Mouse (Mus musculus) frontal cortex, adult 2 months (tissue): ENCODE data around the gene Foxp1. TPM values are rescaled to one million over a fixed set of nuclear protein-coding genes. Genes with fewer than 3 reads are reported as not detected.

ENCODE experiments used
- DNase-seq, 2 experiments: peaks; one replicate each; pipeline ENCODE4 v3.0.0; 2022; ENCODE audit warnings: low spot score in 1 of 2; ENCODE audit errors: extremely low spot score in 1 of 2
- polyA plus RNA-seq: library from polyadenylated mRNA; depleted of rRNA; stranded (reverse); fragments of >200 nt; gene quantifications from 2 replicates; pipeline ENCODE4 v1.2.3, GENCODE M21; 2012

The Foxp1 gene
- polyA plus RNA-seq, 1 experiment = 49.5 TPM

GRCm38 (mm10) chr6:99073303-99074271, 448.9 kb downstream of the Foxp1 start:
- DNase-seq = no peak

- no peak for DNase-seq
These were observed 451.8 kb downstream of the Foxp1 start for GRCm38 (mm10) chr6:99070710-99071109.

- DNase-seq = no peak
These were observed 452.8 kb downstream of the Foxp1 start for GRCm38 (mm10) chr6:99069726-99070125.

- DNase-seq = no peak
These were observed 456.8 kb downstream of the Foxp1 start for GRCm38 (mm10) chr6:99065569-99066353.

- no peak for DNase-seq
These were observed 458.5 kb downstream of the Foxp1 start for GRCm38 (mm10) chr6:99063982-99064484.

- DNase-seq = no peak
These were observed 459.6 kb downstream of the Foxp1 start for GRCm38 (mm10) chr6:99062931-99063330.

- DNase-seq = no peak
These were observed 463.8 kb downstream of the Foxp1 start for GRCm38 (mm10) chr6:99058688-99059087.

GRCm38 (mm10) chr6:99057113-99057553, 465.4 kb downstream of the Foxp1 start:
- no peak for DNase-seq

- no peak for DNase-seq
These were observed 466.1 kb downstream of the Foxp1 start for GRCm38 (mm10) chr6:99056379-99056778.

GRCm38 (mm10) chr6:99053998-99054397, 468.5 kb downstream of the Foxp1 start:
- DNase-seq = no peak

GRCm38 (mm10) chr6:99053111-99053510, 469.4 kb downstream of the Foxp1 start:
- DNase-seq = no peak

GRCm38 (mm10) chr6:99051724-99052123, 470.8 kb downstream of the Foxp1 start:
- DNase-seq = no peak

GRCm38 (mm10) chr6:99050288-99051006, 472.1 kb downstream of the Foxp1 start:
- no peak for DNase-seq

GRCm38 (mm10) chr6:99047322-99047721, 475.2 kb downstream of the Foxp1 start:
- no peak for DNase-seq

GRCm38 (mm10) chr6:99045845-99046788, 476.4 kb downstream of the Foxp1 start:
- no peak for DNase-seq

GRCm38 (mm10) chr6:99043932-99044664, 478.4 kb downstream of the Foxp1 start:
- peak in 1 of 2 experiments; percentile 40 for DNase-seq

GRCm38 (mm10) chr6:99043226-99043625, 479.3 kb downstream of the Foxp1 start:
- no peak for DNase-seq

- DNase-seq = no peak
These were observed 480.2 kb downstream of the Foxp1 start for GRCm38 (mm10) chr6:99042175-99042954.
